Mouse (Mus musculus) erythroblast, embryonic 14.5 days (primary cell): ENCODE data around the gene Yars.

Experiments used
- GATA1 ChIP-seq: IDR thresholded peaks from 2 replicates; pipeline ENCODE4 v1.6.1; 2012; ENCODE audit warnings: low read length, inconsistent platforms, mixed read lengths
- TAL1 ChIP-seq: IDR thresholded peaks from 3 replicates; pipeline ENCODE4 v1.6.1; 2012; ENCODE audit warnings: low read length, inconsistent platforms, mixed read lengths

- TF ChIP-seq GATA1 (no peak), TAL1 (no peak)
Observed at GRCm38 (mm10) chr4:129227985-129228381, 38.4 kb downstream of the Yars start.
